Mouse (Mus musculus) liver, embryonic 11.5 days (tissue): ENCODE measurements at regions not wholly inside any gene's neighbourhood (a gene's known extent, or its start where the extent isn't known, plus 50 kb on each side); places are given as distances from the start of the nearest gene placed in this dataset.

Experiments used
- ATAC-seq: fragments of 200-750 bp; cut with Nextera tagmentation; replicated peaks from 2 replicates; pipeline ENCODE4 v1.8.0; 2017; ENCODE audit warnings: moderate number of reproducible peaks, mild to moderate bottlenecking, moderate TSS enrichment, moderate library complexity; ENCODE audit not compliant: low FRiP score
- DNase-seq: peaks from one replicate; pipeline ENCODE4 v3.0.0-alpha.2; 2017; ENCODE audit warnings: low spot score
- H3K27ac ChIP-seq: fragments of 300-500 bp; sonication (generic); 2 replicates; pipeline ENCODE4 v1.5.1; 2014; ENCODE audit warnings: mild to moderate bottlenecking, low read depth, low read length, control low read depth
- H3K27me3 ChIP-seq: fragments of 300-500 bp; sonication (generic); replicated peaks from 2 replicates; pipeline ENCODE4 v1.6.1; 2014; ENCODE audit warnings: low read length, mixed read lengths; ENCODE audit not compliant: control insufficient read depth, insufficient read depth
- H3K36me3 ChIP-seq: fragments of 300-500 bp; sonication (generic); 2 replicates; pipeline ENCODE4 v1.6.1; 2014; ENCODE audit warnings: mild to moderate bottlenecking, low read length, moderate library complexity, mixed read lengths; ENCODE audit not compliant: control insufficient read depth, insufficient read depth
- H3K4me1 ChIP-seq: fragments of 300-500 bp; sonication (generic); replicated peaks from 2 replicates; pipeline ENCODE4 v1.6.1; 2014; ENCODE audit warnings: low read length, mixed read lengths; ENCODE audit not compliant: control insufficient read depth, insufficient read depth
- H3K4me2 ChIP-seq: fragments of 300-500 bp; sonication (generic); 2 replicates; pipeline ENCODE4 v1.6.1; 2014; ENCODE audit warnings: mild to moderate bottlenecking, control low read depth, moderate library complexity
- H3K4me3 ChIP-seq: fragments of 300-500 bp; sonication (generic); 2 replicates; pipeline ENCODE4 v1.5.1; 2014; ENCODE audit warnings: low read depth, low read length, control low read depth
- H3K9ac ChIP-seq: fragments of 300-500 bp; sonication (generic); 2 replicates; pipeline ENCODE4 v1.6.1; 2014; ENCODE audit warnings: low read depth, low read length, control low read depth
- H3K9me3 ChIP-seq: fragments of 300-500 bp; sonication (generic); 2 replicates; pipeline ENCODE4 v1.6.1; 2016; ENCODE audit warnings: low read length, inconsistent platforms, mixed read lengths; ENCODE audit not compliant: control insufficient read depth
- WGBS: fragments of 180-500 bp; shearing (Covaris S2); extraction: QIAGEN DNeasy Blood & Tissue Kit; methylation state at CpG from one replicate; pipeline ENCODE4 v1.1.7; 2014; 5-methylcytosine and 5-hydroxymethylcytosine counted together

GRCm38 (mm10) chr3:40102698-40103097 lies 428.4 kb upstream of the Intu start:
- H3K27ac ChIP-seq: no peak overlapping the region
- WGBS: 78% methylated on average over 4 of the region's 4 CpGs
- no peak overlapping the region for H3K4me2 ChIP-seq
- no peak for ATAC-seq
- DNase-seq: no peak
- no peaks in the 10 kb centered on the region for H3K36me3 ChIP-seq
- no peaks in the 10 kb centered on the region for H3K27me3 ChIP-seq
- no peaks in the 10 kb centered on the region for H3K9me3 ChIP-seq
- H3K4me3 ChIP-seq: no peak overlapping the region
- no peaks in the 10 kb centered on the region for H3K4me1 ChIP-seq
- H3K9ac ChIP-seq: no peak overlapping the region

- Histone ChIP-seq H3K9me3 (no peaks in the 10 kb centered on the region), H3K27ac (no peak overlapping the region), H3K9ac (no peak overlapping the region), H3K4me2 (no peak overlapping the region), H3K27me3 (no peaks in the 10 kb centered on the region), H3K4me1 (no peaks in the 10 kb centered on the region), H3K36me3 (no peaks in the 10 kb centered on the region), H3K4me3 (no peak overlapping the region)
- DNase-seq (no peak), ATAC-seq (no peak)
- 54% methylated on average over 4 of the region's 4 CpGs for WGBS
Measured at GRCm38 (mm10) chr3:40114811-40115210, 416.3 kb upstream of the Intu start.

- H3K9ac ChIP-seq: no peak overlapping the region
- no peaks in the 10 kb centered on the region for H3K27me3 ChIP-seq
- no peaks in the 10 kb centered on the region for H3K9me3 ChIP-seq
- no peak overlapping the region for H3K27ac ChIP-seq
- H3K4me2 ChIP-seq: no peak overlapping the region
- ATAC-seq (no peak), DNase-seq (no peak)
- no peaks in the 10 kb centered on the region for H3K4me1 ChIP-seq
- H3K36me3 ChIP-seq: no peaks in the 10 kb centered on the region
- WGBS: 72% methylated on average over 3 of the region's 3 CpGs
- no peak overlapping the region for H3K4me3 ChIP-seq
Measured at GRCm38 (mm10) chr3:40118551-40118950, 412.5 kb upstream of the Intu start.

GRCm38 (mm10) chr3:40119462-40119861 lies 411.6 kb upstream of the Intu start:
- Histone ChIP-seq H3K9ac (no peak overlapping the region), H3K9me3 (no peaks in the 10 kb centered on the region), H3K36me3 (no peaks in the 10 kb centered on the region), H3K27me3 (no peaks in the 10 kb centered on the region), H3K27ac (no peak overlapping the region), H3K4me3 (no peak overlapping the region), H3K4me1 (no peaks in the 10 kb centered on the region), H3K4me2 (no peak overlapping the region)
- DNase-seq: no peak
- WGBS: 62% methylated on average over 1 of the region's 1 CpGs
- ATAC-seq: no peak

- no peak overlapping the region for H3K4me3 ChIP-seq
- ATAC-seq (no peak), DNase-seq (peak; percentile 34)
- H3K36me3 ChIP-seq: no peaks in the 10 kb centered on the region
- no peaks in the 10 kb centered on the region for H3K27me3 ChIP-seq
- WGBS: 33% methylated on average over 4 of the region's 4 CpGs
- no peak overlapping the region for H3K4me2 ChIP-seq
- no peaks in the 10 kb centered on the region for H3K9me3 ChIP-seq
- H3K9ac ChIP-seq: no peak overlapping the region
- H3K27ac ChIP-seq: no peak overlapping the region
- no peaks in the 10 kb centered on the region for H3K4me1 ChIP-seq
Measured at GRCm38 (mm10) chr3:40120298-40120875, 410.7 kb upstream of the Intu start.

GRCm38 (mm10) chr3:40123558-40124236 lies 407.4 kb upstream of the Intu start:
- WGBS: 84% methylated on average over 9 of the region's 9 CpGs
- no peak overlapping the region for H3K9ac ChIP-seq
- H3K36me3 ChIP-seq: no peaks in the 10 kb centered on the region
- ATAC-seq: no peak
- no peak overlapping the region for H3K27ac ChIP-seq
- no peaks in the 10 kb centered on the region for H3K27me3 ChIP-seq
- H3K4me3 ChIP-seq: no peak overlapping the region
- H3K9me3 ChIP-seq: no peaks in the 10 kb centered on the region
- no peak overlapping the region for H3K4me2 ChIP-seq
- no peaks in the 10 kb centered on the region for H3K4me1 ChIP-seq
- DNase-seq: no peak

GRCm38 (mm10) chr3:40126903-40127302 lies 404.2 kb upstream of the Intu start:
- DNase-seq: no peak
- WGBS: 71% methylated on average over 2 of the region's 2 CpGs
- no peak overlapping the region for H3K4me2 ChIP-seq
- H3K4me3 ChIP-seq: no peak overlapping the region
- H3K36me3 ChIP-seq: no peaks in the 10 kb centered on the region
- ATAC-seq: no peak
- H3K27me3 ChIP-seq: no peaks in the 10 kb centered on the region
- no peak overlapping the region for H3K27ac ChIP-seq
- H3K9ac ChIP-seq: no peak overlapping the region
- H3K4me1 ChIP-seq: no peaks in the 10 kb centered on the region
- no peaks in the 10 kb centered on the region for H3K9me3 ChIP-seq

- no peak for ATAC-seq
- H3K9ac ChIP-seq: no peak overlapping the region
- no peaks in the 10 kb centered on the region for H3K36me3 ChIP-seq
- H3K27ac ChIP-seq: no peak overlapping the region
- no peaks in the 10 kb centered on the region for H3K4me1 ChIP-seq
- no peak overlapping the region for H3K4me3 ChIP-seq
- H3K4me2 ChIP-seq: no peak overlapping the region
- no peaks in the 10 kb centered on the region for H3K27me3 ChIP-seq
- no peaks in the 10 kb centered on the region for H3K9me3 ChIP-seq
- WGBS: 75% methylated on average over 8 of the region's 8 CpGs
- no peak for DNase-seq
Measured at GRCm38 (mm10) chr3:40130858-40131584, 400.1 kb upstream of the Intu start.

- no peaks in the 10 kb centered on the region for H3K4me1 ChIP-seq
- H3K9me3 ChIP-seq: no peaks in the 10 kb centered on the region
- no peaks in the 10 kb centered on the region for H3K27me3 ChIP-seq
- no peak overlapping the region for H3K4me2 ChIP-seq
- no peak overlapping the region for H3K9ac ChIP-seq
- H3K4me3 ChIP-seq: no peak overlapping the region
- H3K27ac ChIP-seq: no peak overlapping the region
- H3K36me3 ChIP-seq: no peaks in the 10 kb centered on the region
- ATAC-seq (no peak), DNase-seq (no peak)
- 78% methylated on average over 5 of the region's 5 CpGs for WGBS
Measured at GRCm38 (mm10) chr3:40138671-40139070, 392.4 kb upstream of the Intu start.
